Mouse (Mus musculus): Measurements from ENCODE around the gene Csmd2. TPM values are rescaled to one million over a fixed set of nuclear protein-coding genes. Genes with fewer than 3 reads are reported as not detected.

The Csmd2 gene
- polyA plus RNA-seq, 1 experiment from 2014 or later = 11.2 TPM

GRCm38 (mm10) chr4:128427261-128428030, 439.8 kb downstream of the Csmd2 start:
- Histone ChIP-seq H3K9me3 (ENCODE audit: control insufficient read depth, low read length) (no peaks in the 10 kb centered on the region), H3K4me3 (ENCODE audit: low read length) (no peak overlapping the region), H3K9ac (ENCODE audit: low read depth, low read length) (no peak overlapping the region), H3K36me3 (ENCODE audit: control insufficient read depth, insufficient read depth, low read length) (no peaks in the 10 kb centered on the region), H3K27me3 (replicated peaks; ENCODE audit: control insufficient read depth, insufficient read depth, low read length) (no peaks in the 10 kb centered on the region), H3K4me1 (ENCODE audit: control insufficient read depth, insufficient read depth, low read depth, low read length) (peaks cover 20% of the 10 kb centered on the region), H3K4me2 (ENCODE audit: low read length) (no peak overlapping the region), H3K27ac (ENCODE audit: low read depth, low read length) (no peak overlapping the region; the same call in 1 of the 2 replicates)
- no peak for ATAC-seq
- WGBS = 70% methylated on average over 14 of the region's 14 CpGs

- H3K4me1 ChIP-seq (ENCODE audit: control insufficient read depth, insufficient read depth, low read depth, low read length) = peaks cover 20% of the 10 kb centered on the region
- peak; percentile 75 for ATAC-seq
- no peak overlapping the region for H3K9ac ChIP-seq (ENCODE audit: low read depth, low read length)
- H3K4me2 ChIP-seq (ENCODE audit: low read length) = peak overlapping the region; percentile 33
- no peaks in the 10 kb centered on the region for H3K9me3 ChIP-seq (ENCODE audit: control insufficient read depth, low read length)
- no peak overlapping the region for H3K4me3 ChIP-seq (ENCODE audit: low read length)
- WGBS = 27% methylated on average over 18 of the region's 18 CpGs
- H3K36me3 ChIP-seq (ENCODE audit: control insufficient read depth, insufficient read depth, low read length) = no peaks in the 10 kb centered on the region
- peak overlapping the region; percentile 64 for H3K27ac ChIP-seq (ENCODE audit: low read depth, low read length)
- no peaks in the 10 kb centered on the region for H3K27me3 ChIP-seq (replicated peaks; ENCODE audit: control insufficient read depth, insufficient read depth, low read length)
Measured at GRCm38 (mm10) chr4:128428303-128429107, 440.8 kb downstream of the Csmd2 start.

DNA sequence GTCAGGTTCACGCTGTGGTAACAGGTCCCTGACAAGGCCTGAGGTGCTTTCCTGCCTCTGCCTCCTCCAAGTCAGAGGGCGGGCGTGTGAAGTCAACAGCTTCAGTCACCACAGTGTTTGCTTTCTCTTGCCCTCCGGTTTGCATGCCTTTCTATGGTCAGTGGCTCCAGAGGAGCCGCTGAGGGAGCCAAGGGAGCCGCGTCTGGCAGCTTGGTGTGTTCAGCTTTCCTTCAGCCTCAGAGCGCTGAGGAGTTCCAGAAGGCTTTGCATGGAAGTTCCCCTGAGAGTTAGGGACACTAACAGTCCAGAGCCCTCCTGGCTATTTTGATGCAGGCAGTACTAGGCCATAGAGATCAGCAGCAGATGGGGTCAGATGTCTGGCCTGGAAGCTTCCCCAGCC, 441.9 kb downstream of the Csmd2 start:
- Histone ChIP-seq H3K27me3 (replicated peaks; ENCODE audit: control insufficient read depth, insufficient read depth, low read length) (no peaks in the 10 kb centered on the region), H3K9me3 (ENCODE audit: control insufficient read depth, low read length) (no peaks in the 10 kb centered on the region), H3K4me3 (ENCODE audit: low read length) (no peak overlapping the region), H3K36me3 (ENCODE audit: control insufficient read depth, insufficient read depth, low read length) (no peaks in the 10 kb centered on the region), H3K9ac (ENCODE audit: low read depth, low read length) (no peak overlapping the region), H3K4me1 (ENCODE audit: control insufficient read depth, insufficient read depth, low read depth, low read length) (peaks cover 20% of the 10 kb centered on the region), H3K4me2 (ENCODE audit: low read length) (no peak overlapping the region), H3K27ac (ENCODE audit: low read depth, low read length) (no peak overlapping the region; the same call in 1 of the 2 replicates)
- no peak for ATAC-seq
- WGBS = 72% methylated on average over 8 of the region's 8 CpGs

DNA sequence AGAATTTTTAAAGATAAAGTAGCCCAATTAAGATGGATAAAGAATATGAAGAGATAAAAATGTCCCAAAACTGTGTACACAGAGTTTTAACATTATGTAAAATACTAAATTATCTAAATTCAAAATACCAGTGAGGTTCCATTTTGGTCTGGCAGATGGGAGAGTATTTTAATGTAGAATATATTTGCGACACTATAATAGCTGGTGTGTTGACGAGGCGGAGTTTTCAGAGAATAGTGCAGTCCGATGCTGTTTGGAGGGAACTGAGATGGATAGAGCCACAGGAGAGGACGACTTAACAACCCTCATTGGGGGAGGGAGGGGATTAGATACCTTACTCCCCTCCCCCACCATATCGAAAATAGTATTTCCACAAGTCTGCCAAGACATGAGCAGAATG, 452.9 kb downstream of the Csmd2 start:
- Histone ChIP-seq H3K9ac (ENCODE audit: low read depth, low read length) (no peak overlapping the region), H3K27ac (ENCODE audit: low read depth, low read length) (no peak overlapping the region), H3K4me2 (ENCODE audit: low read length) (no peak overlapping the region), H3K4me3 (ENCODE audit: low read length) (no peak overlapping the region), H3K36me3 (ENCODE audit: control insufficient read depth, insufficient read depth, low read length) (no peaks in the 10 kb centered on the region), H3K4me1 (ENCODE audit: control insufficient read depth, insufficient read depth, low read depth, low read length) (peaks cover 6% of the 10 kb centered on the region), H3K9me3 (ENCODE audit: control insufficient read depth, low read length) (no peaks in the 10 kb centered on the region), H3K27me3 (replicated peaks; ENCODE audit: control insufficient read depth, insufficient read depth, low read length) (no peaks in the 10 kb centered on the region)
- WGBS = 89% methylated on average over 6 of the region's 6 CpGs
- no peak for ATAC-seq

DNA sequence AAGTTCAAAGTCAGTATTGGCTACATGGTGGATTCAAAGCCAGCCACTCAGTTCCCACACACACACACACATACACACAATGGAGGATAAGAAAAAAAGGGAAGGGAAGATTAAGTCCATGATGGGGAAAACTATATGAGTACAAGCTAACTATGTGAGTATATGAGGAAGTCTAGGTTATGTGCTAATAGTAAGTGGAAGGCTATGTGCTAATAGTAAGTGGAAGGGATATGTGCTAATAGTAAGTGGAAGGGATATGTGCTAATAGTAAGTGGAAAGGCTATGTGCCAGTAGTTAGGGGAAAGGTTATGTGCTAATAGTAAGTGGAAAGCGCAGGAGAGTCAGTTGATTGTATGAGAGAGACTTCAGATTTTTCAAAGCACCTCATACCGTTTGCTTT, 453.6 kb downstream of the Csmd2 start:
- Histone ChIP-seq H3K27me3 (replicated peaks; ENCODE audit: control insufficient read depth, insufficient read depth, low read length) (no peaks in the 10 kb centered on the region), H3K4me3 (ENCODE audit: low read length) (no peak overlapping the region), H3K27ac (ENCODE audit: low read depth, low read length) (no peak overlapping the region), H3K4me2 (ENCODE audit: low read length) (no peak overlapping the region), H3K9ac (ENCODE audit: low read depth, low read length) (no peak overlapping the region), H3K36me3 (ENCODE audit: control insufficient read depth, insufficient read depth, low read length) (no peaks in the 10 kb centered on the region), H3K9me3 (ENCODE audit: control insufficient read depth, low read length) (no peaks in the 10 kb centered on the region), H3K4me1 (ENCODE audit: control insufficient read depth, insufficient read depth, low read depth, low read length) (peaks cover 9% of the 10 kb centered on the region)
- no peak for ATAC-seq
- 70% methylated on average over 2 of the region's 2 CpGs for WGBS

- Histone ChIP-seq H3K36me3 (ENCODE audit: control insufficient read depth, insufficient read depth, low read length) (no peaks in the 10 kb centered on the region), H3K4me1 (ENCODE audit: control insufficient read depth, insufficient read depth, low read depth, low read length) (peaks cover 9% of the 10 kb centered on the region), H3K9me3 (ENCODE audit: control insufficient read depth, low read length) (no peaks in the 10 kb centered on the region), H3K27me3 (replicated peaks; ENCODE audit: control insufficient read depth, insufficient read depth, low read length) (no peaks in the 10 kb centered on the region), H3K27ac (ENCODE audit: low read depth, low read length) (no peak overlapping the region), H3K9ac (ENCODE audit: low read depth, low read length) (no peak overlapping the region), H3K4me2 (ENCODE audit: low read length) (no peak overlapping the region), H3K4me3 (ENCODE audit: low read length) (no peak overlapping the region)
- no peak for ATAC-seq
- WGBS = 73% methylated on average over 8 of the region's 8 CpGs
Measured at GRCm38 (mm10) chr4:128442791-128443190, 455.1 kb downstream of the Csmd2 start.

- H3K4me2 ChIP-seq (ENCODE audit: low read length) = no peak overlapping the region
- H3K27ac ChIP-seq (ENCODE audit: low read depth, low read length) = no peak overlapping the region
- no peak overlapping the region for H3K9ac ChIP-seq (ENCODE audit: low read depth, low read length)
- 35% methylated on average over 15 of the region's 15 CpGs for WGBS
- H3K4me3 ChIP-seq (ENCODE audit: low read length) = no peak overlapping the region
- no peaks in the 10 kb centered on the region for H3K27me3 ChIP-seq (replicated peaks; ENCODE audit: control insufficient read depth, insufficient read depth, low read length)
- no peaks in the 10 kb centered on the region for H3K9me3 ChIP-seq (ENCODE audit: control insufficient read depth, low read length)
- no peaks in the 10 kb centered on the region for H3K36me3 ChIP-seq (ENCODE audit: control insufficient read depth, insufficient read depth, low read length)
- no peak for ATAC-seq
- H3K4me1 ChIP-seq (ENCODE audit: control insufficient read depth, insufficient read depth, low read depth, low read length) = peaks cover 13% of the 10 kb centered on the region
Measured at GRCm38 (mm10) chr4:128445514-128446260, 458.0 kb downstream of the Csmd2 start.

DNA sequence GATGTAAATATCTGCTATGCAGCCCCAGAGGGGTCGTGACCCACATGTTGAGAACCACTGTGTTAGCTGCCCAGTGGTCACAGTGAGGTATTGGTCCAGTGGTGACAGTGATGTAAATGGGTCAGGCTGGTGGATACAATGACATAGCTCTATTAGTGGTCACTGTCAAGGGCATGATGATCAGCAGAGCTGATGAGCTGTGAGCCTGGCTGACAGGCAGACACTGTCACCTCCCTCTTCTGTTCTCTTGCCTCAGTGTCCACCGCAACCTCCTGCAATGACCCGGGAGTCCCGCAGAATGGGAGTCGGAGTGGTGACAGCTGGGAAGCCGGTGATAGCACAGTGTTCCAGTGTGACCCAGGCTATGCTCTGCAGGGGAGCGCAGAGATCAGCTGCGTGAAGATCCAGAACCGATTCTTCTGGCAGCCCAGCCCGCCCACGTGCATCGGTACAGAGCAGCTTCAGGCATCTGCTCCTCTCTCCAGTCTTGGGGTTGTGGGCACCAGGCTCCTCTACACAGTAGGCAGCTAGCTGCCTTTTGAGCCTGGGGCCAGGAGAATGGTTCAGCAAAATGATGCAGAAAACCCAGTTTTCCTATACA, 461.3 kb downstream of the Csmd2 start:
- Histone ChIP-seq H3K4me2 (ENCODE audit: low read length) (no peak overlapping the region), H3K4me3 (ENCODE audit: low read length) (no peak overlapping the region), H3K9ac (ENCODE audit: low read depth, low read length) (no peak overlapping the region), H3K36me3 (ENCODE audit: control insufficient read depth, insufficient read depth, low read length) (no peaks in the 10 kb centered on the region), H3K27me3 (replicated peaks; ENCODE audit: control insufficient read depth, insufficient read depth, low read length) (no peaks in the 10 kb centered on the region), H3K27ac (ENCODE audit: low read depth, low read length) (no peak overlapping the region), H3K9me3 (ENCODE audit: control insufficient read depth, low read length) (no peaks in the 10 kb centered on the region), H3K4me1 (ENCODE audit: control insufficient read depth, insufficient read depth, low read depth, low read length) (peaks cover 24% of the 10 kb centered on the region)
- ATAC-seq = no peak
- WGBS = 51% methylated on average over 12 of the region's 12 CpGs
